Mouse (Mus musculus): ENCODE measurements around the gene Stk39.
A peak's percentile ranks its signal among the peaks of the same experiment; 100 is the strongest.

The Stk39 gene

DNA sequence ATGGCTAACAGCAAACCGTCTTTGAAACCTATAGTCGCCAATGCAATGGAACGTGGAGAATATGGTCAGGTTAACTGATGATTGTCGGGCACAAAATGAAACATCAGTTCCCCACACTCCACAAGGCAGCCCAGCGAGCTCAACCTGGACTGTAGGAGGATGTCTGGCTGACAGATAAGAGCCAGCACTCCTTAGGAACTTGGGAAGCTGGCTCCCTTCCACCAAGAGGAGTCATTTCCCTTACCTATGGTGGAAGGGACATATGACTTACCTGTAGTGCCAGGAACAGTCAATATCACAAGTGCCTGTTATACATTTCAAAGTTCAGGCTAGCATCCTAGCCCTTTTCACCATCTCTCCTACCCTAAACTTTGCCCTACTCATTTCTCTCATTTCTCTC is 14.0 kb downstream of the Stk39 start:
- DNase-seq (ENCODE audit: extremely low read depth, low read depth): no peak

DNA sequence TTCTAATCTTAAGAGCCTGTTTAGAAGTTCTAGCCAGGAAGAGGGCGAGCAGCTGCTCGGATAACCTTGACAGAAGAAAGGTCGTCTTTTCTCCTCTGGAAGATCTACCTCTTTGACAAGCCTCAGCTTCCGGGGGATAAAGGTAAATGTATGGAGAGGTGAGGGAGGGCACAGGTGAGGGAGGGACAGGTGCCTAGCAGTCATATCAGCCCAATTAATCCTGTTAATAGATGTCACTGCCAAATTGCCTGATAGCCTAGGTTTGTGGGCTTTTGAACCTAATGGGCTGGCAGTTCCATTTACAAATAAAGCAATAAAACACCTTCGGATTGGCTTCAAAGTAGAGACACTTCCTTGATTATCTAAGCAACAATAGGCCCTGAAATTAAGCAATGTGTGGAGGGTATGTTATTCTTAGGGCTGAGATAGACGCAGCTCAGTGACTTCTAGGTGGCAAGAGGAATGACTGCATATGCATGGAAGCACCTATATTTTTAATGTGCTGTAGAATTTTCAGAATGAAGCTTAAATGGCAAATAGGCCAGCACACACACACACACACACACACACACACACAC is 14.5 kb downstream of the Stk39 start:
- DNase-seq (ENCODE audit: extremely low read depth, low read depth): no peak

DNA sequence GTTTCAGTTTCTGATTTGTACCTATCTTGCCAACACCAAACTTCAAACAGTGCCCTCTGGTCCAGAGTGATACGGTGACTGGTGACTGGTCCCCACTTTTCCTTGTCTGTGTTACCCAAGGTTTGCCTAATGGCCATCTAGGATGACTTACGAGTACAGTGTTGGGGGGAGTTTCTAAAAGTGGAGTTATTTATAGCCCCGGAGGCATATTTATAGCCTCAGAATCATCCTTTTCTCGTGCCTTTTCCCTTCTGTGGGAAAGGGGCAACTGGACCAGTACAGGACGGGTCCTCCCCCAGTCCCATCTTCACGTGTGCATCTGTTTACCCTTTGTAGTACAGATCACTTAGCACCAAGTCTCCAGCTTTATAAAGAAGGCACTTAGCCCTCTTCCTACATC is 15.2 kb downstream of the Stk39 start:
- DNase-seq (ENCODE audit: extremely low read depth, low read depth): no peak

DNA sequence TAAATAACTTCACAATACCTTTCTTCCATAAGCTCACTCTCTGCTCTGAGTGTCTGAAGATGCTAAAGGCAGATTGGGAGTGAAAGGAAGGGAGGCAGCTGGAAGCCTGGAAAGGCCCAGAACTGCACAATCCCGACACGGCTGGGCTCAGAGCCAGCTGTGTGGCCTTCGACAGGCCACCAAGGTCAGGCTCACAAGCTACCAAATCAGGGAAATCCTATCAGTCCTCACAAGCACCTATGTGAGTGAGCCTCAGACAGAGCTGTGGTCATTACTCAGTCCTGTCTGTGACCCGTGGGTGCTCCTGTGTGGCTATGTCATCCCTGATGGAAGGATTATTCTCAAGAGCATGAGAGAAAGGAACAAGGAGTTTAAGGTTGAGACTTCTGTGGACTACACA is 19.7 kb downstream of the Stk39 start:
- no peak for DNase-seq (ENCODE audit: extremely low read depth, low read depth)

DNA sequence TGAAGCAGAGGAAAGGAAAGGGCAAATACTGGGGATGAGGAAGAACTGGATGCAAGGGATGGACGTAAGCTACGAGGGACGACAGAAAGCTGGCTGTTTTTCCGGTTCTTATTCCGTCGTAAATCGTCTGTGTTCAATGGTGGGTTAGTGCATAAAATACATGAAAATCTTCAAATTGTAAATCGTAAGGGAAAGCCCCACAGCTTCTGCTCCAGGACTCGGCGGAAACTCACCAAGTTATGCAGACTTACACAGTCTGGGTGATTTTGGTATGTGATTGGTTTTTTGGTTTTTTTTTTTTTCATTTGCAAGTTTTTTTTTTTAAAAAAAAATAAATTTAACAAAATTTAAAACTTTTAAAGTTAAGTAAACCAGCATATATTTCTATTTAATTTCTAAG is 24.0 kb downstream of the Stk39 start:
- no peak for DNase-seq (ENCODE audit: extremely low read depth, low read depth)

DNA sequence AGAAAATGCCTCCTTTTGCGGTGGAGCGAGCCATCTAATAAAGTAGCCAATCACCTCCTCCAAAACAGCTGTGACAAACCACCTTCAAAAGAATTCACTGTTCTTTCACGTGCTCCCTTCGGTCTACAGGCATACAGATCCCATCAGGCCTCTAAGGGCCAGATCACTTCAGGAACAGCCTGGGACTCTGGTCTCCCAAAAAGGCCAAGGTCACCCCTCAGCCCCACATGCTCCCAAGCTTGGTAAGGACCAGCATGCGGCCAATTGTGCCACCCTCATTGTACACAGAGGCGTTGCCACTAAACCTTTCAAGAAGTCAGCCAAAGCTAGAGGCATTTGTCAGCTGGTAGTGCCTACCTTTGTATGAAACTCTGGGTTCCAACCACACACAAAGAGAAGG is 28.9 kb downstream of the Stk39 start:
- no peak for DNase-seq (ENCODE audit: extremely low read depth, low read depth)

DNA sequence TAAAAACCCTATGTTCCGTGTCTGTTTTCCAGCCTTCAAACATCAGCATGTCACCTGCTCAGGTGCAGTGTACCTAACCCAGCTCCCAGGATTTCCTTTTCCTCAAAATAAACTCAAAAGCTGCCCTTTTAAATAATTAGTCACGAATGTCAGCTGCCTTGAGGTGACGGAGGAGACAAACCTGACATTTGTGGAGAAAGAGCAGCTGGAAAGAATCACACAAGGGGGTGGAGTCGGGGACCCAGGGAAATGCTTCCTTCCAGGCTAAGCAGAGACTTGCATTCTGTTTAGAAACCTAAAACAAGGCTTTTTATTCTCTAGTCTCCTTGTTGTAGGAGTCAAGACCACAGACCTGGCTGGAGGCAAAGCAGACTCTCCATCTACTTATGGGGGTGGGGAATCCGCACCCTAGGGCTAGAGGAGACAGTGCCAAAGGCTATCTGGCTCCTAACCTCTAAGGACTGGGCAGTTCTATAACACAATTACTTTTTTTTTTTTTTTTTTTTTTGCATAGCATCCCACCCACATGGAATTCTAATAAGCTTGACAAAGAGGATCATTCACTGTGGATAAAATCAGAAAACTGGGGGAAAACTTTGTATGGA is 29.9 kb downstream of the Stk39 start:
- no peak for DNase-seq (ENCODE audit: extremely low read depth, low read depth)

DNA sequence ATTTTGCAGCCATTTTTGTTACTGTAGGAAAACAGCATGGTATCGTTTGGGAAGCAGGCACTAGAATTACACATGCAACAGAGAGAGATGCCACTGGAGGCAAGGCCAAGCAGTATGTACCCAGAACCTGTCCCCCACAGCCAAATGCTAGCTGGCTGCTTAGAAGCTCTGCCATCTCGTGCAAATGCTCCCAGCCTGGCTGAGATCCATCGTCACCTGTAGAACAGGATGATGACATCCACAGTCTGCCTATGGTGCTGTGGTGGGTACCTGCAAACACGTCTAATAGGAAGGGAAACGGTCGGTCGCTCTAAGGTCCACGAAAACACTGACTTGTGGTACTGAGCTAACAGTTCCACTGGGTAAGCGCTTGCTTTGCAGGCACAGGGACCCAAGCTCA is 32.5 kb downstream of the Stk39 start:
- DNase-seq (ENCODE audit: extremely low read depth, low read depth): no peak

DNA sequence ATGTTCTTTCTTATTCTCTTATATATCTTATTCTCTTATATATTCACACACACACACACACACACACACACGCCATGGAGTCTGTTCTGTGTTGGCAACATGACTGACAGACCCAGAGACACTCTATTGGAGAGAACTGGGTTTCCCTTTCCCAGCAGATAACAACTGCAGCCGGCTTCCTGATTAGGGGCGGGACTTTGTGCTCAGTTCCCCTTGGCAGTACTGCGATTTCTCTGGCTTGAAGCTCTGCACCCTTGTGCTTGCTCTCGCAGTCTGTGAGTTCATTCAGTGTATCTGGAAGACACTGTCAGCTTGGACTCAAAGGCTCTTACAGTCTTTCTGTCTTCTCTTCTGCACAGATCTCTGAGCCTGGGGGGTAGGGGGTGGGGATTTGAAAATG is 34.1 kb downstream of the Stk39 start:
- DNase-seq (ENCODE audit: extremely low read depth, low read depth): peak; percentile 10

DNA sequence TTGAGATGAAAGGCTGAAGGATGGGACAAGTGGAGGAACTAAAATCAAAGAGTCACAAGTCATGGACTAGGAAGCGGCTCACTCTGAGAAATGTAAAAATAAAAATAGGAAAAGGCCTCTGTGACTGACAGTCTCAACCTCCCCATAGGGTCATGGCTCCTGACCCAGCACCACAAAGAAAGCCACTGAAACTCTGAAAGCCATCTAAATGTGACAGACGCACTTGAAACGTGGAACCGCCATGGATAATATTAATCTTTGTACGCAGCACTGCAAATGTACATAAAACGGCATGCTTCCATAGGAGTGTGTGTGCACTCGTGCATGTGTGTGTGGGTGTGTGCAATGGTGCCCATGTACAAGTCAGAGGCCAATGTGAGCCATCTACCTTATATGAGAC is 34.9 kb downstream of the Stk39 start:
- no peak for DNase-seq (ENCODE audit: extremely low read depth, low read depth)

DNA sequence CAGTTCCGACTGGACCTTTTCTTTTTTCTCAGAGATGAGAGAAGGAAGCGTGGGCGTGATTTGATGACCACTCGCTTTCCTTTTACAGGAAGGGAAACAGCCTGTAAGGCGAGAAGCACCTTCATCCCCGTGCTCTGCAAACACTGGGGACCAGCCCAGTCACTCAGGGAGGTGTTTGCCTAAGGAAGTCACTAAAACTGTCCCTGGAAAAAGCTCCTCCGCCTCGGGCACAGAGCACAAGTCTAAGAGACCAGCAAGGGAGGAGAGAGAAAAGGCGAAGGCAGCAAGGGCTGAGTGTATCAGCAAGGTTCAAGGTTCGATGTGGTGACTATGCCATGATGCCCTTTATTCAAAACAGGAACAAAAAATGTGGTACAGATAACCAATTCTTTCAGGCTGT is 35.8 kb downstream of the Stk39 start:
- no peak for DNase-seq (ENCODE audit: extremely low read depth, low read depth)

DNA sequence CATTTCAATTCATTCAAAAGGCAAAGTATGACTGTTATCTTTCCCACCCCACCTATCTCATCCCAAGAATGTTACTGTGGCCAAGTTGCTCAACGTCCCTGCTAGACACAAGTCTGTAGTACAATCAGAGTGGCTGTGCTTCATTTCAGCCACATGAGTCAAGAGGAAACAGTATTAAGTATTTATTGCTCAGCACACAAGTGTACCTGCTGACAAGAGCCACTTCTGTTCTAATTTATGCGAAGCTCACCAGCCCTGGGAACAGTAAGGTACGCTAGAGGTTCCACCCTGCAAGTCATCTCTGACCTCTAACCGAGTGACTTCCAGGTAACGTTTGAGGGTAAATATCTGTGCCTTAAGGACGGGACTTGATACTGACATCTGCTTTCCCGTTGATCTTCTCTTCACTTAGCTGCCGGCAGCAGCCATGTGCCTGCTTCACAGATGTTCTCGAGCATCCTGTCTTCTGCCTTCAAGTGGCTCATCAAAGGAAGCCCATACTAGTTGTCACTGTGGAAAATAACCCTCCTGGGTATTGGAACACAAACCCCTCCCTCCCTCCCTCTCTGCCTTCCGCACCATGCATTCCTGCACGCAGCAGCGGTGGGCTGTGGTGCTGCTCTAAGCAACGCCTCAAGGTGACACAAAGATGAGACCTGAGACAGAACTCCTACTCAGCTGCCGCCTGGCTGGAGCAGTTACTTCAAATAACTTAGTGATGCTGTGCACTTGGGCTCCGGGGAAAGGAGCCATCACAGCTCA is 36.4 kb downstream of the Stk39 start:
- DNase-seq (ENCODE audit: extremely low read depth, low read depth): no peak

DNA sequence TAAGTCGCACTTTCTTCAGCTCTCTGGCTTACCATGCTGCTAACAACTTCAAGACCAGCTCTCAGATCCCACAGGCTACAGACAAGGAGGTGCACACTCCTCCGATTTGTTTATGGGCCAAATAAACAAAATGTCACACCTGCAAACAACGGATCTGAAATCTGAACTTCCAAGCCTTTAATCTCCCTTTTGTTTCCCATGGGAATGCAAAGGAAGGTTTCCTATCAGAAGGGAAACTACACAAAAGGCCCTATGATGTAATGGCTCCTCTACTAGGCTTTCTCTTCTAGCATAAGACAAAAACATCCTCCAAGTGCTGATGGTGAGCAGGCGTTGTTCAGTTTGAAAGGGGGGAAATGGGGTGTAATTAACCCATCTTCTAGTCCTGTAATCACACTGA is 37.1 kb downstream of the Stk39 start:
- no peak for DNase-seq (ENCODE audit: extremely low read depth, low read depth)

DNA sequence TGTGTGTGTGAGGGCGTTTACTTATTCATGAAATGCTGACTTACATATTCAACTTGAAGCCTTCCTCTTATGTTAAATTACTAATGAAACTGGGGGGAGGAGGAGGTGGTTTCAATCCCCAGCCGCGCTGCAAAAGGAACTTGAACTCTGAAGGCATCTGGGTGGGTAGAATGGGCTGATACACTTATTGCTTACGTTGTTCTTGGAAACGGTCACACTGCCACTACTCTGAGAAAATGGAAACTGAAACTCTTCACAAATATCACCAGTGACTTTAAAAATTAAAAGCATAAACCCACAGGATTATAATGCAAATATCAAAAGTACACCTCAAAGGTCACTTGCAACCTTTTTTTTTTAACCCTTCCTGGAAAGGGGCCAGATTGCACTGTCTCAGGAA is 37.5 kb downstream of the Stk39 start:
- no peak for DNase-seq (ENCODE audit: extremely low read depth, low read depth)

DNA sequence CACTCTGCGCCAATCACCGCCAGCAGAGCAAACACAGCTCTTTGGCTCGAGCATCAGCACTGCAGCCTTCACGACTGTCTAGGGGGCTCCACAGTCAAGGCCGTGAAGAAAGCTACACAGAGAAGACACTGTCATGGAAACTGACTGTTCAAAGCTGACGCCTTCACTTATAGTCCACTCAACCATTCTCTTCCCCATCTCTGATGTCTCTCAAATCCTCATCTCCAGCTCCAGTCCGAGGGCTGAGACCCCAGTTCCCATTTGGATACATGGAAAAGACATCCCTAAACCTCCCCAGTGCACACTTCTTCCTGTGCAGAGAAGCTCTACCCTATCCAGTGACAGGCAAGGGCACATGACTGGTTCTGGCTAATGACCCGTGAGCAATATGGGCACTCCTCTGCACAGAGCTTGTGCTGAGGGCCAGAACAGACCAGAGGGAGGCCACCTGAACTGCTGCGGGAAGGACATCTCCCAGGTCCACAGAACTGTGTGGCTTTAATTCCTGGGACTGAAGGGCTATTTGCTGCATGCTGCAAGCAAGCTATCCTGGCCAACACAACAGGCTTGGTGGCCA is 38.2 kb downstream of the Stk39 start:
- DNase-seq (ENCODE audit: extremely low read depth, low read depth): no peak

DNA sequence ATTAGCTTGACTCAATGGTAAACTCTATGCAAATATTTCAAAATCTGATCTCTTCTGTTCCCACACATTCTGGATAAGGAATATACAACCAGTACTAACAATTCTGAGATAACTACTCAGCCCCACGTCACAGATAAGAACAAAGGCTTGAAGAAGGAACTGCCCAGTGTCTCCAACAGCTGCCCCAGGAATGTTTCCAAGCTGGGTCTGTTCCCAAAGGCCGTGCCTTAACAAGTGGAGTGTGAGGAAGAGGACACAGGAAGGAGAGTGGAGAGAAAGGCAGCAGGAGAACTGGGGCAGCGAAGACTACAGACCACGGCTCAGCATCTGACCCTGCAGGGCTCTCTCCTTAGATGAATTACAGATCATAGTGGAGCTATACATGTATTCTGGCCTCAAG is 39.2 kb downstream of the Stk39 start:
- no peak for DNase-seq (ENCODE audit: extremely low read depth, low read depth)

DNA sequence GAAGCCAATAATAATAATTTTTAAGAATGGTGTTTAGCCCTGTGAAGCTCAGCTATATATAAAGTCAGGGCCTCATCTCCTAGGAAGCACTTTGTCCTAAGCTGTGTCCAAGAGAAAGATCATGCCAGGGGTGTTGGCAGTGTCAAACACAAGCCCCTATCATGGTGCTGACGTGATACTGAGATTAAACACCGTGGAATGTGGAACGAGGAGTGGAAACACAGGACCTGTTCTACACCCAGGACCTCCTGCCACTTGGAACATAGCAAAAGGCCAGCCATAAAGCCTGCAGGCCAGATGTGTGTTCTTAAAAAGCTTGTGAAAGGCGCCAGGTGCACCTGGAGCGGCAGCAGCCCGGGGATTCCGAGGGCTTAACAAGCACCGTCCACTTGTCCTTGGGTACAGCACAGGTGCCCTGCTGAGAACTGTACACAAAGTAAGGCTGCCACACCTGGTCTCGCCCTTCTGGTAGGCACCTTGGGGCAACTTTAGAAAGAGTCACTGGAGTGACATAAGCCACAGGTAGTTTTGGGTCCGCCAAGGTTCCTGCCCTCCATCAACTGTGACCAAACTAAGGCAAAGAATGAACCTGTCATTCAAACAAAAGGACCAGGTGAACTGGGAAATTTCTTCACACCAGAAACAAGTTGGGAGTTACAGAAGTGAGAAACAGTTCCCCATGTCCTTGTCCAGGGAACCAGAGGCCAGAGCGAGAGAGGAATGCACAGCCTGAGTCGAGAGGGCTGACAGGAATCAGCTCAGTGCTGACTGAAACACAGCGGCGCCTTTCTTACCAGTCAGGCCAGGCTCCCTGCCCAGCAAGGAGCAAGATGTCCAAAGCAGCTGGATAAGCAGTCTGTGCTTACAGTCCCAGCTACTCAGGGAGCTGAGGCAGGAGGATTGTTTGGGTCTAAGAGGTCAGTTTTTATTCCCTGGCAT is 40.8 kb downstream of the Stk39 start:
- no peak for DNase-seq (ENCODE audit: extremely low read depth, low read depth)

DNA sequence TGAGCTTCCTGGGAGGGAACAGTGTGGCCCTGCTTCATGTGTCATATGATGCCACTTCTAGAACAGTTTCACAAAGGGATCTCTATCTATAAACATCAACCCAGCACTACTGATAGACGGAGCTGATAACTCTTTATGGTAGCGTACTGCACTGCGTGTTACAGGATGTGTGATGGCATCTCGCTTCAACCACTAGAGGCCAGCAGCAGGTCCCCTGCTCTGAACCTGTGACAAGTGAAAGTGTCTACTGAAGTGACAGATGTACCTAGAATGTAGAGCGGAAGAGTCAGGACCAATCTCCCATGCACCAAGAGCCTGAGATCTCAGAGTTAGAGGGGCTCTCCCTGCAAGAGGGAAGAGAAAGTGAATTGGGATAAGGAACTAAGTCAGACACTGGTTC is 41.6 kb downstream of the Stk39 start:
- DNase-seq (ENCODE audit: extremely low read depth, low read depth): no peak

DNA sequence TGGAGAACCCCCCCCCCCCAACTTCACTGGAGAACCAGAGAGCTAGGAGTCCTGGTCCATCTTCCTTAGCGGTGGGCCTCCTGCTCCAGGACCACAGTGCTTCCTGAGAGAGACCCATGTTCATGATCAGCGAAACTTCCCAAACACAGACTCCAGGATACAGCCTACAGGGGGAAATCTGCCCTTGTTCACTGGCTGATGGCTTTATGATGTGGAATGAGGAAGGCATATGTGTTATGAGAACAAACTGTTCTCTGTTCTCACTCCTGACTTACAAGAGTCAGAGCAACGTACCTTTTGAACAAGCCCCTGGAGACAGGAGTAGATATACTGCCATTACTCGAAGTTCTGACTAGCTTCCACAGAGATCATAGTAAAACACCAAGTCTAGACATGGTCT is 42.6 kb downstream of the Stk39 start:
- DNase-seq (ENCODE audit: extremely low read depth, low read depth): no peak

DNA sequence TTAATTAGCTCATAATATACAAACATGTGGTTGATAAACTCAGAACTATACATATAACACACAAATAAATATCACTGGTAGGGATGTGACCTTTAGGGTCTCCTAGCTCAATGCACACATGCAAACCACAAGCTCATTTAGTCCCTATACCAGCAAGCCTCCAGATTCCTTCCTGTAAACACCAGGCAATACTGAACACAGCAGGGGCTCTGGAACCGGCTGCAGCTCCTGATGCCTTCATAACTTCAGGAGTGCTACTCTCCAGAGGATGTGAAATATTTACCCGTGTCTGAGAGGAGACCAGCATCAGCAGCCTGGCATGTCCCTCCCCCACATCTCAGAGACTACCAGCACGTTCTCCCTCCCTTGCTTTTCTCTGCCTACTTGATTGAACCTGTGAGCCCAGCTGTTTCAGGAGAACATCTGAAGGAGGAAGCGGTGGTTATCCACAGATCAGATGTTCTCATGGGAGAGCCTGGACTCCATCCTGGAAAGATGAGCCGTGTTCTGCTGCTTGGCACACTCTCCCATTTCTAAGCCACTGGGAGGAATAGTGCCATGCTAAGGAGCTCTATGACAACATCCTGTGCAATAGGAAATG is 45.0 kb downstream of the Stk39 start:
- DNase-seq (ENCODE audit: extremely low read depth, low read depth): no peak

DNA sequence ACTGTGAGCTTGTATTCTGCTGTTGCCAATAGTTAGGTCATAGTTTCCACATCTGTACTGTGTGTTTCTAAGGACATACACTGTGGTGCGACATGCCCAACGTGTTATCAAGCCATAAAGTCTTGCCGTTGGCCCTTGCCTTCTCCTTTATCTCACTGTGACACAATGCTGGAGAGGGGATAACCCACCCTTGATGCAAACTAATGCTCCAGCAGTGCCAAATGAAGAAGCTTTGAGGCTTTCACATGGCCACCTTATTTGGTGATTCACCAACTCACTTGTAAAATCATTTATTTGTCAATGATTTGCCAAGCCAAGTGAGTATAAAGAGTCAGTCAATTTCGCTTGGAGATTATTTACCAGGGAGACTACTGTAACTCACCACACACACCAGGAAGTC is 46.0 kb downstream of the Stk39 start:
- peak; percentile 27 for DNase-seq (ENCODE audit: extremely low read depth, low read depth)

Data from MEL-GATA-1-ER (cell line).